Mouse (Mus musculus) bone marrow, adult 2 months (tissue): ENCODE measurements around the gene Aes.

Experiments
- CTCF ChIP-seq: fragments of 200-500 bp; IDR thresholded peaks from 2 replicates; pipeline ENCODE4 v1.5.1; 2011; ENCODE audit warnings: low read length, control low read depth; ENCODE audit not compliant: control insufficient read depth, insufficient read depth
- POLR2A ChIP-seq: fragments of 200-500 bp; IDR thresholded peaks from 2 replicates; pipeline ENCODE4 v1.6.1; 2011; ENCODE audit warnings: low read depth, mild to moderate bottlenecking, control low read depth, low read length, borderline replicate concordance; ENCODE audit not compliant: control insufficient read depth

DNA sequence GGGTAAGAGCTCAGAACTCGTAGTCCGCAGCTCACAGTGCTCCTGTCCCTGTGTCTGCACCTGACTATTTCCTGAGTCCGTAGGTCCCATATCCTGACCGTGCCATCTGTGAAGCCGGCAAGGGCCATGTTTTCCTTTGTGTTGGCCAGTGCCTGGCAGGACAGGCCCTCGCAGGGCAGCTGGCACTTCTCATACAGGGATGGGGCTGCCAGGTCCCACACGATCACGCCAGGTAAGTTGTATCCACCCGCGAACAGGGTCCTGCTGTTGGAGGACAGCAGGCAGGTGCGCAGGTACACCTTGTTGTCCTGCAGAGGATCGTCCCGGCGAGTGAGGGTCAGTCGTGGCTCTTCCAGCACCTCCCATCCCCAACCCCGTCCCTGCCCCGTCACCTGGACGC, 34.6 kb downstream of the Aes start:
- TF ChIP-seq CTCF (no peak), POLR2A (no peak)
